Mouse (Mus musculus) midbrain, embryonic 13.5 days (tissue): Measurements from ENCODE around the gene Slc44a3. TPM values are rescaled to one million over a fixed set of nuclear protein-coding genes. Genes with fewer than 3 reads are reported as not detected.

Source experiments
- ATAC-seq: fragments of 200-750 bp; cut with Nextera tagmentation; 2 replicates; pipeline ENCODE4 v1.8.0; 2017; ENCODE audit warnings: mild to moderate bottlenecking, moderate TSS enrichment, moderate library complexity
- H3K27ac ChIP-seq: fragments of 300-500 bp; sonication (generic); 2 replicates; pipeline ENCODE4 v1.5.1; 2015; ENCODE audit warnings: inconsistent platforms, mild to moderate bottlenecking, moderate library complexity
- H3K27me3 ChIP-seq: fragments of 300-500 bp; sonication (generic); 2 replicates; pipeline ENCODE4 v1.6.1; 2015; ENCODE audit warnings: mild to moderate bottlenecking, inconsistent platforms
- H3K36me3 ChIP-seq: fragments of 300-500 bp; sonication (generic); 2 replicates; pipeline ENCODE4 v1.6.1; 2015; ENCODE audit warnings: mild to moderate bottlenecking, inconsistent platforms
- H3K4me1 ChIP-seq: fragments of 300-500 bp; sonication (generic); replicated peaks from 2 replicates; pipeline ENCODE4 v1.6.1; 2015; ENCODE audit warnings: inconsistent platforms
- H3K4me2 ChIP-seq: fragments of 300-500 bp; sonication (generic); replicated peaks from 2 replicates; pipeline ENCODE4 v1.6.1; 2015; ENCODE audit warnings: moderate library complexity, mild to moderate bottlenecking, inconsistent platforms
- H3K4me3 ChIP-seq: fragments of 300-500 bp; sonication (generic); replicated peaks from 2 replicates; pipeline ENCODE4 v1.5.1; 2015; ENCODE audit warnings: mild to moderate bottlenecking, inconsistent platforms
- H3K9ac ChIP-seq: fragments of 300-500 bp; sonication (generic); replicated peaks from 2 replicates; pipeline ENCODE4 v1.6.1; 2015; ENCODE audit warnings: mild to moderate bottlenecking, inconsistent platforms
- H3K9me3 ChIP-seq: fragments of 300-500 bp; sonication (generic); 2 replicates; pipeline ENCODE4 v1.6.1; 2016; ENCODE audit warnings: mild to moderate bottlenecking, inconsistent platforms
- WGBS: fragments of 180-500 bp; shearing (Covaris S2); methylation state at CpG from one replicate; pipeline ENCODE4 v1.1.7; 2015; 5-methylcytosine and 5-hydroxymethylcytosine counted together
- polyA plus RNA-seq: library from polyadenylated mRNA; unstranded; fragments of >200 nt; fragmentation: Nextera tagmentation; extraction: Ambion mirVana; gene quantifications from 2 replicates; pipeline ENCODE4 v1.2.1, GENCODE M21; 2015

Slc44a3 gene
- polyA plus RNA-seq, 1 experiment from 2014 or later, result 0.86 TPM

DNA sequence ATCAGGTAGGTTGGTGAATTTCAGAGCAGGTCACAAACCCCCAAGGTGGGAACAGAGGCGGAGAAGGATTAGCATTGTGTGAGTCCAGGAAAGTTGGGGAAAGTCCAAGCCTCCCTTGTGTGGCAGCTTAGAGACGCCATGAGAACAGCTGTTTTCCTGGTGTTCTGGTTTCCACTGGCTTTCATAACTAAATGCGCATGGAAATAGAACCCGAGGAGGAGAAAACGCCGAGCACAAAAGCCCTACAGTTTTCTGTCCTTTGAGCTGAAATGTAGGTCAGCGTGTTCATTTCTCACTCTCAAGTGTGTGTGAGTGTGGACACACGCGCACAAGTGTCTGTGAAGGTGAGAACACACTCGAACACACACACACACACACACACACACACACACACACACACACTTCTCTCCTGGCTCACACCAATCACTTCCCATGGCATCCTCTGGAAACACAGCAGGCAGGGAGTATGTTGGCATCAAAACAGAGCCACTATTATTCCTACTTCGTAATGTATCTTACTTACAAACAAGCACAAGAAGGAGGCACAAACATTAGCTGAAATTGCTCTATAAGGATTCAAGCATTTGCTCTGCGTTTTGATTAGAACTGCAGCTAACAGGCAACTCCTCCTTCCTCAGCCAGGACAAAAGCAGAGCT is 42.6 kb downstream of the Slc44a3 start:
- Histone ChIP-seq H3K27ac (no peak overlapping the region), H3K27me3 (no peaks in the 10 kb centered on the region), H3K4me2 (no peak overlapping the region), H3K9ac (no peak overlapping the region), H3K36me3 (no peaks in the 10 kb centered on the region), H3K9me3 (no peaks in the 10 kb centered on the region), H3K4me3 (no peak overlapping the region), H3K4me1 (peaks cover 27% of the 10 kb centered on the region)
- 38% methylated on average over 12 of the region's 12 CpGs for WGBS
- peak; percentile 53; the same call in 1 of the 2 replicates for ATAC-seq

GRCm38 (mm10) chr3:121485201-121485600 is 47.0 kb downstream of the Slc44a3 start:
- H3K4me3 ChIP-seq, result no peak overlapping the region
- 58% methylated on average over 2 of the region's 2 CpGs for WGBS
- H3K4me1 ChIP-seq, result peaks cover 53% of the 10 kb centered on the region
- H3K36me3 ChIP-seq, result no peaks in the 10 kb centered on the region
- no peaks in the 10 kb centered on the region for H3K9me3 ChIP-seq
- ATAC-seq, result no peak
- no peak overlapping the region for H3K27ac ChIP-seq
- H3K27me3 ChIP-seq, result 0 out of 2 replicates have a peak, but pooled peaks cover 5% of the 10 kb centered on the region
- H3K4me2 ChIP-seq, result no peak overlapping the region
- no peak overlapping the region for H3K9ac ChIP-seq

- 40% methylated on average over 25 of the region's 25 CpGs for WGBS
- peaks cover 53% of the 10 kb centered on the region for H3K4me1 ChIP-seq
- no peaks in the 10 kb centered on the region for H3K36me3 ChIP-seq
- 0 out of 2 replicates have a peak, but pooled peaks cover 12% of the 10 kb centered on the region for H3K27me3 ChIP-seq
- no peak overlapping the region for H3K9ac ChIP-seq
- H3K4me2 ChIP-seq, result peak overlapping the region; percentile 30
- ATAC-seq, result peak; percentile 49
- H3K27ac ChIP-seq, result peak overlapping the region; percentile 52; the same call in 1 of the 2 replicates
- no peak overlapping the region for H3K4me3 ChIP-seq
- H3K9me3 ChIP-seq, result no peaks in the 10 kb centered on the region
These were observed 48.7 kb downstream of the Slc44a3 start for GRCm38 (mm10) chr3:121483266-121484161.

- H3K27ac ChIP-seq, result no peak overlapping the region
- 44% methylated on average over 6 of the region's 6 CpGs for WGBS
- H3K9ac ChIP-seq, result no peak overlapping the region
- H3K27me3 ChIP-seq, result 0 out of 2 replicates have a peak, but pooled peaks cover 15% of the 10 kb centered on the region
- no peak overlapping the region for H3K4me3 ChIP-seq
- H3K4me2 ChIP-seq, result no peak overlapping the region
- no peaks in the 10 kb centered on the region for H3K36me3 ChIP-seq
- no peak for ATAC-seq
- H3K4me1 ChIP-seq, result peaks cover 53% of the 10 kb centered on the region
- no peaks in the 10 kb centered on the region for H3K9me3 ChIP-seq
These were observed 50.6 kb downstream of the Slc44a3 start for GRCm38 (mm10) chr3:121481564-121481963.

- no peaks in the 10 kb centered on the region for H3K36me3 ChIP-seq
- H3K4me2 ChIP-seq, result no peak overlapping the region
- 48% methylated on average over 8 of the region's 8 CpGs for WGBS
- no peak overlapping the region for H3K4me3 ChIP-seq
- H3K27me3 ChIP-seq, result 0 out of 2 replicates have a peak, but pooled peaks cover 15% of the 10 kb centered on the region
- H3K9me3 ChIP-seq, result no peaks in the 10 kb centered on the region
- H3K9ac ChIP-seq, result no peak overlapping the region
- peaks cover 53% of the 10 kb centered on the region for H3K4me1 ChIP-seq
- ATAC-seq, result no peak
- H3K27ac ChIP-seq, result no peak overlapping the region
These were observed 51.2 kb downstream of the Slc44a3 start for GRCm38 (mm10) chr3:121480961-121481436.

GRCm38 (mm10) chr3:121480030-121480960 is 51.9 kb downstream of the Slc44a3 start:
- WGBS, result 22% methylated on average over 26 of the region's 26 CpGs
- Histone ChIP-seq H3K4me3 (no peak overlapping the region), H3K9ac (0 out of 2 replicates have a peak overlapping the region, but pooled peaks have one; percentile 8), H3K27me3 (0 out of 2 replicates have a peak, but pooled peaks cover 15% of the 10 kb centered on the region), H3K9me3 (no peaks in the 10 kb centered on the region), H3K36me3 (no peaks in the 10 kb centered on the region), H3K4me1 (peaks cover 53% of the 10 kb centered on the region), H3K4me2 (peak overlapping the region; percentile 13; the same call in 1 of the 2 replicates), H3K27ac (peak overlapping the region; percentile 74)
- ATAC-seq, result peak; percentile 72

- Histone ChIP-seq H3K36me3 (no peaks in the 10 kb centered on the region), H3K27me3 (0 out of 2 replicates have a peak, but pooled peaks cover 10% of the 10 kb centered on the region), H3K27ac (no peak overlapping the region), H3K4me3 (no peak overlapping the region), H3K9ac (no peak overlapping the region), H3K9me3 (no peaks in the 10 kb centered on the region), H3K4me1 (peaks cover 12% of the 10 kb centered on the region), H3K4me2 (no peak overlapping the region)
- WGBS, result 51% methylated on average over 3 of the region's 3 CpGs
- ATAC-seq, result no peak
These were observed 57.5 kb downstream of the Slc44a3 start for GRCm38 (mm10) chr3:121474738-121475137.

GRCm38 (mm10) chr3:121471703-121472102 is 60.5 kb downstream of the Slc44a3 start:
- 80% methylated on average over 11 of the region's 11 CpGs for WGBS
- Histone ChIP-seq H3K9me3 (no peaks in the 10 kb centered on the region), H3K4me2 (no peak overlapping the region), H3K27ac (no peak overlapping the region), H3K9ac (no peak overlapping the region), H3K4me3 (no peak overlapping the region), H3K27me3 (no peaks in the 10 kb centered on the region), H3K4me1 (peaks cover 19% of the 10 kb centered on the region), H3K36me3 (no peaks in the 10 kb centered on the region)
- ATAC-seq, result no peak

DNA sequence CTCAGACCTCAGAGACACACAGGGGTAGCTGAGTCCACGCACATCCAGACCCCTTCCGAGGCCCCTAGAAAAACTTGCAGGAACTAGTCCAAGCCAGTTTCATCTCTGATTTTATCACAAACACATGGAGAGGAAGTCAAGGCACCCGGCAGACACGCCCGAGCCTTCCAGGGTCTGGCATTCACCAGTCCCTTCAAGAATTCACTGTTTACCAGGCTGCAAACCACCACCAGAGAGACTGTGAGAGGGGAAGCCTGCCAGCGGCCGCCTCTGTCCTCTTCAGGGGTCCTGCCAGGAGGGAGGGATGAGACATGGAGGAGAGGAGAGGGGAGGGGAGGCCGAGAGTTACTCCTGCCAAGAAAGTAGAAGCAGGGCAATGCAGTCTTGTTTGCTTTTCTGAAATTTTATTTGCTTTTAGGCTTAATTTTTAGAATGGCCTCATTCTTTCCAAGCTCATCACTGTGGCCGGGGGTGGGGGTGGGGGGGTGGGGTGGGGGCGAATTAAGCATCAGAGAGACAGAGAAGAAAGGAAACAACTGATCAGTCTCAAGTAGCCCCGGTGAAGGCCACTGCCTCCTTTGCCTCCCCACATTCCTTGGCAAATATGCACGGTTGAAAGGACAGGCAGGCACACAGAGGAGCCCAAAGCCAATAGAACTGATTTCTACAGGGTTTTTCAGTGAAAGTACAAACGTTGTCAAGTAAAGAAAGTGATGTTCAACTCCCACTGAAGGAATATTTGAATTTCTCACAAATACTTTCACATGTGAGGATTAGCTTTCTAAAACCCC is 62.8 kb downstream of the Slc44a3 start:
- Histone ChIP-seq H3K4me3 (no peak overlapping the region), H3K4me2 (peak overlapping the region; percentile 19; the same call in 1 of the 2 replicates), H3K27ac (peak overlapping the region; percentile 56; the same call in 1 of the 2 replicates), H3K9ac (no peak overlapping the region), H3K4me1 (peaks cover 36% of the 10 kb centered on the region), H3K9me3 (no peaks in the 10 kb centered on the region), H3K36me3 (no peaks in the 10 kb centered on the region), H3K27me3 (no peaks in the 10 kb centered on the region)
- peak; percentile 76 for ATAC-seq
- WGBS, result 4% methylated on average over 13 of the region's 13 CpGs

GRCm38 (mm10) chr3:121468136-121468535 is 64.1 kb downstream of the Slc44a3 start:
- ATAC-seq, result no peak
- no peaks in the 10 kb centered on the region for H3K36me3 ChIP-seq
- no peaks in the 10 kb centered on the region for H3K27me3 ChIP-seq
- H3K4me2 ChIP-seq, result no peak overlapping the region
- peaks cover 43% of the 10 kb centered on the region for H3K4me1 ChIP-seq
- H3K4me3 ChIP-seq, result no peak overlapping the region
- 11% methylated on average over 1 of the region's 2 CpGs for WGBS
- H3K27ac ChIP-seq, result no peak overlapping the region
- H3K9ac ChIP-seq, result no peak overlapping the region
- H3K9me3 ChIP-seq, result no peaks in the 10 kb centered on the region
